Mouse (Mus musculus): ENCODE measurements around the gene Pknox2. TPM values are rescaled to one million over a fixed set of nuclear protein-coding genes. Genes with fewer than 3 reads are reported as not detected.

The Pknox2 gene
- polyA plus RNA-seq, 1 experiment from 2014 or later, result 34.3 TPM

- ATAC-seq, result no peak
- H3K4me3 ChIP-seq (ENCODE audit: low read depth, low read length), result no peak overlapping the region
- no peak overlapping the region for H3K4me2 ChIP-seq (ENCODE audit: low read length)
- H3K27me3 ChIP-seq (ENCODE audit: control insufficient read depth, insufficient read depth, low read depth, low read length), result no peaks in the 10 kb centered on the region
- 54% methylated on average over 9 of the region's 9 CpGs for WGBS
- H3K36me3 ChIP-seq (ENCODE audit: control insufficient read depth, insufficient read depth, low read length), result no peaks in the 10 kb centered on the region
- peaks cover 12% of the 10 kb centered on the region for H3K4me1 ChIP-seq (ENCODE audit: control insufficient read depth, insufficient read depth, low read length)
- no peak overlapping the region for H3K9ac ChIP-seq (ENCODE audit: low read depth, low read length)
- no peaks in the 10 kb centered on the region for H3K9me3 ChIP-seq (replicated peaks; ENCODE audit: control insufficient read depth, low read length, poor library complexity, severe bottlenecking)
- H3K27ac ChIP-seq (ENCODE audit: low read length), result no peak overlapping the region
These were observed 30.4 kb downstream of the Pknox2 start for GRCm38 (mm10) chr9:37116632-37117413.

GRCm38 (mm10) chr9:37115820-37116219, 31.4 kb downstream of the Pknox2 start:
- no peak for ATAC-seq
- WGBS, result 76% methylated on average over 7 of the region's 7 CpGs
- Histone ChIP-seq H3K4me3 (ENCODE audit: low read depth, low read length) (no peak overlapping the region), H3K27ac (ENCODE audit: low read length) (no peak overlapping the region), H3K36me3 (ENCODE audit: control insufficient read depth, insufficient read depth, low read length) (no peaks in the 10 kb centered on the region), H3K9me3 (replicated peaks; ENCODE audit: control insufficient read depth, low read length, poor library complexity, severe bottlenecking) (no peaks in the 10 kb centered on the region), H3K27me3 (ENCODE audit: control insufficient read depth, insufficient read depth, low read depth, low read length) (no peaks in the 10 kb centered on the region), H3K4me2 (ENCODE audit: low read length) (no peak overlapping the region), H3K9ac (ENCODE audit: low read depth, low read length) (no peak overlapping the region), H3K4me1 (ENCODE audit: control insufficient read depth, insufficient read depth, low read length) (peaks cover 8% of the 10 kb centered on the region)

- no peak overlapping the region for H3K4me2 ChIP-seq (ENCODE audit: low read length)
- peaks cover 8% of the 10 kb centered on the region for H3K4me1 ChIP-seq (ENCODE audit: control insufficient read depth, insufficient read depth, low read length)
- peak; percentile 68 for ATAC-seq
- no peaks in the 10 kb centered on the region for H3K9me3 ChIP-seq (replicated peaks; ENCODE audit: control insufficient read depth, low read length, poor library complexity, severe bottlenecking)
- no peaks in the 10 kb centered on the region for H3K36me3 ChIP-seq (ENCODE audit: control insufficient read depth, insufficient read depth, low read length)
- no peak overlapping the region for H3K9ac ChIP-seq (ENCODE audit: low read depth, low read length)
- no peaks in the 10 kb centered on the region for H3K27me3 ChIP-seq (ENCODE audit: control insufficient read depth, insufficient read depth, low read depth, low read length)
- WGBS, result 26% methylated on average over 9 of the region's 9 CpGs
- peak overlapping the region; percentile 64 for H3K27ac ChIP-seq (ENCODE audit: low read length)
- no peak overlapping the region for H3K4me3 ChIP-seq (ENCODE audit: low read depth, low read length)
These were observed 32.6 kb downstream of the Pknox2 start for GRCm38 (mm10) chr9:37114286-37115267.

- H3K36me3 ChIP-seq (ENCODE audit: control insufficient read depth, insufficient read depth, low read length), result no peaks in the 10 kb centered on the region
- no peaks in the 10 kb centered on the region for H3K9me3 ChIP-seq (replicated peaks; ENCODE audit: control insufficient read depth, low read length, poor library complexity, severe bottlenecking)
- H3K27me3 ChIP-seq (ENCODE audit: control insufficient read depth, insufficient read depth, low read depth, low read length), result no peaks in the 10 kb centered on the region
- WGBS, result 41% methylated on average over 2 of the region's 2 CpGs
- no peak overlapping the region for H3K4me3 ChIP-seq (ENCODE audit: low read depth, low read length)
- H3K9ac ChIP-seq (ENCODE audit: low read depth, low read length), result no peak overlapping the region
- H3K4me2 ChIP-seq (ENCODE audit: low read length), result no peak overlapping the region
- H3K4me1 ChIP-seq (ENCODE audit: control insufficient read depth, insufficient read depth, low read length), result peaks cover 6% of the 10 kb centered on the region; the same call in 1 of the 2 replicates
- H3K27ac ChIP-seq (ENCODE audit: low read length), result no peak overlapping the region
- ATAC-seq, result no peak
These were observed 39.7 kb downstream of the Pknox2 start for GRCm38 (mm10) chr9:37107546-37107945.

GRCm38 (mm10) chr9:37106808-37107207, 40.4 kb downstream of the Pknox2 start:
- Histone ChIP-seq H3K4me1 (ENCODE audit: control insufficient read depth, insufficient read depth, low read length) (peaks cover 6% of the 10 kb centered on the region; the same call in 1 of the 2 replicates), H3K9ac (ENCODE audit: low read depth, low read length) (no peak overlapping the region), H3K4me3 (ENCODE audit: low read depth, low read length) (no peak overlapping the region), H3K4me2 (ENCODE audit: low read length) (no peak overlapping the region), H3K27me3 (ENCODE audit: control insufficient read depth, insufficient read depth, low read depth, low read length) (no peaks in the 10 kb centered on the region), H3K27ac (ENCODE audit: low read length) (no peak overlapping the region), H3K36me3 (ENCODE audit: control insufficient read depth, insufficient read depth, low read length) (no peaks in the 10 kb centered on the region), H3K9me3 (replicated peaks; ENCODE audit: control insufficient read depth, low read length, poor library complexity, severe bottlenecking) (no peaks in the 10 kb centered on the region)
- 29% methylated on average over 3 of the region's 3 CpGs for WGBS
- no peak for ATAC-seq

GRCm38 (mm10) chr9:37104249-37104648, 43.0 kb downstream of the Pknox2 start:
- H3K36me3 ChIP-seq (ENCODE audit: control insufficient read depth, insufficient read depth, low read length), result no peaks in the 10 kb centered on the region
- ATAC-seq, result no peak
- WGBS, result 57% methylated on average over 3 of the region's 3 CpGs
- H3K27ac ChIP-seq (ENCODE audit: low read length), result no peak overlapping the region
- peaks cover 9% of the 10 kb centered on the region; the same call in 1 of the 2 replicates for H3K4me1 ChIP-seq (ENCODE audit: control insufficient read depth, insufficient read depth, low read length)
- no peaks in the 10 kb centered on the region for H3K27me3 ChIP-seq (ENCODE audit: control insufficient read depth, insufficient read depth, low read depth, low read length)
- no peaks in the 10 kb centered on the region for H3K9me3 ChIP-seq (replicated peaks; ENCODE audit: control insufficient read depth, low read length, poor library complexity, severe bottlenecking)
- H3K9ac ChIP-seq (ENCODE audit: low read depth, low read length), result no peak overlapping the region
- no peak overlapping the region for H3K4me2 ChIP-seq (ENCODE audit: low read length)
- H3K4me3 ChIP-seq (ENCODE audit: low read depth, low read length), result no peak overlapping the region

- 0 out of 2 replicates have a peak overlapping the region, but pooled peaks have one; percentile 23 for H3K27ac ChIP-seq (ENCODE audit: low read length)
- peaks cover 9% of the 10 kb centered on the region; the same call in 1 of the 2 replicates for H3K4me1 ChIP-seq (ENCODE audit: control insufficient read depth, insufficient read depth, low read length)
These were observed 43.4 kb downstream of the Pknox2 start for GRCm38 (mm10) chr9:37103778-37104177.

GRCm38 (mm10) chr9:37101059-37101940, 45.9 kb downstream of the Pknox2 start:
- Histone ChIP-seq H3K9me3 (replicated peaks; ENCODE audit: control insufficient read depth, low read length, poor library complexity, severe bottlenecking) (no peaks in the 10 kb centered on the region), H3K27ac (ENCODE audit: low read length) (no peak overlapping the region), H3K9ac (ENCODE audit: low read depth, low read length) (no peak overlapping the region), H3K4me1 (ENCODE audit: control insufficient read depth, insufficient read depth, low read length) (peaks cover 9% of the 10 kb centered on the region; the same call in 1 of the 2 replicates), H3K27me3 (ENCODE audit: control insufficient read depth, insufficient read depth, low read depth, low read length) (no peaks in the 10 kb centered on the region), H3K4me3 (ENCODE audit: low read depth, low read length) (no peak overlapping the region), H3K4me2 (ENCODE audit: low read length) (no peak overlapping the region), H3K36me3 (ENCODE audit: control insufficient read depth, insufficient read depth, low read length) (no peaks in the 10 kb centered on the region)
- WGBS, result 39% methylated on average over 11 of the region's 11 CpGs
- ATAC-seq, result peak; percentile 37; the same call in 1 of the 2 replicates

More at GRCm38 (mm10) chr9:37103778-37104177, 43.4 kb downstream of the Pknox2 start:
- no peak for ATAC-seq
- H3K4me3 ChIP-seq (ENCODE audit: low read depth, low read length), result no peak overlapping the region
- H3K4me2 ChIP-seq (ENCODE audit: low read length), result peak overlapping the region; percentile 3; the same call in 1 of the 2 replicates
- no peaks in the 10 kb centered on the region for H3K36me3 ChIP-seq (ENCODE audit: control insufficient read depth, insufficient read depth, low read length)
- WGBS, result 13% methylated on average over 5 of the region's 5 CpGs
- no peaks in the 10 kb centered on the region for H3K27me3 ChIP-seq (ENCODE audit: control insufficient read depth, insufficient read depth, low read depth, low read length)
- H3K9me3 ChIP-seq (replicated peaks; ENCODE audit: control insufficient read depth, low read length, poor library complexity, severe bottlenecking), result no peaks in the 10 kb centered on the region
- no peak overlapping the region for H3K9ac ChIP-seq (ENCODE audit: low read depth, low read length)

All from midbrain, embryonic 16.5 days (tissue).